Mouse (Mus musculus): ENCODE results near the gene Cox4i2.

Cox4i2 gene

DNA sequence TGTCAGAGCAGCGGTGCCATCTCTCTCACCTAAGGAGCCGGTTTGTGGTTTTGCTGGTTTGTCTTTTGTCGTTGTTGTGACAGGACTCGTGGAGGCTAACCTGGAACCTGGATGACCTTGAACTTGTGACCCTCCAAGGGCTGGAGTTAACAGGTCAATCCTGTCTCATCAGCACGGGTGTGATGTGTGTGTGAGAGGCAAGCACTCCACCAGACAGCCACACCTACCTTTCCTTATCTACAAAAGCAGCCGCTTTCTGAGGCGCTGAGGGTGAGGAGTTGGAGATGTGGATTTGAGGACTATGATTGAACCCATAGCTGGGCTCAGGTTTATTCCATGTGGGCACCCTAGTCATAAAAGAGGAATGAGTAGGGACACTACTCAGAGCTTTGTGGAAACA, 15.7 kb downstream of the Cox4i2 start:
- no peak for DNase-seq

DNA sequence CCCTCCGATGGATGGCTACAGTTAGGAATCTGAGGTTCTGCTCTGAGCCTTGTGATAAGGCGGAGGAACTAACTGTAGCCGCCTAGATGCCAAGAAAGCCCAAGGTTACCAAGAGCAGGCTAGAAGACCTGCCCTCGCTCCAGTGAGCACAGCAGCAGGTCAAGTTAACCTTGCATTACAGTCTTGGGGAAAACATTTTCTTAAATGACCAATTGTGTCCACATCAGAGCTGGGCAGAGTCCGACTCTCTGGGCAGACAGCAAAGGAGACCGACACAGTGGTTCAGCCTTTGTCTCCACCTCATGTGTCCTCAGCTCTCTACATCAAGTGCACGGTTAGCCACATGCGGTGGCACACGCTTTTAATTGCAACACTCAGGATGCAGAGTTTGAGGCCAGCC, 17.6 kb downstream of the Cox4i2 start:
- no peak for DNase-seq

DNA sequence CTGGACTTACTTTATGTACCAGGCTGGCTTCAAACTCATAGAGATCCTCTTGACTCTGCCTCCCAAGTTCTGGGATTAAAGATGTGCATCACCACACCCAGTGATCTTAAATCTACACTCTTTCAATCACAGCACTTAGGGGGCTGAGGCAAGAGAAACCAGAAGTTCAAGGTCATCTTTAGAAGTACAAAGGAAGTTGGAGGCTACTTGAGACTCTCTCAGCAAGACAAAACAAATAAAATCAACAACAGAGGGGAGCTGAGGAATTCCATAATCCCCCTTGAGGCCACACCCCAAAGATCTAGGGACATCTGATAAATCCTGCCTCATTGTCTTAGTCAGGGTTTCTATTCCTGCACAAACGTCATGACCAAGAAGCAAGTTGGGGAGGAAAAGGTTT, 18.3 kb downstream of the Cox4i2 start:
- no peak for DNase-seq

GRCm38 (mm10) chr2:152775357-152775756, 21.4 kb downstream of the Cox4i2 start:
- no peak for DNase-seq

- no peak for DNase-seq
These were observed 22.0 kb downstream of the Cox4i2 start for GRCm38 (mm10) chr2:152776019-152776418.

DNA sequence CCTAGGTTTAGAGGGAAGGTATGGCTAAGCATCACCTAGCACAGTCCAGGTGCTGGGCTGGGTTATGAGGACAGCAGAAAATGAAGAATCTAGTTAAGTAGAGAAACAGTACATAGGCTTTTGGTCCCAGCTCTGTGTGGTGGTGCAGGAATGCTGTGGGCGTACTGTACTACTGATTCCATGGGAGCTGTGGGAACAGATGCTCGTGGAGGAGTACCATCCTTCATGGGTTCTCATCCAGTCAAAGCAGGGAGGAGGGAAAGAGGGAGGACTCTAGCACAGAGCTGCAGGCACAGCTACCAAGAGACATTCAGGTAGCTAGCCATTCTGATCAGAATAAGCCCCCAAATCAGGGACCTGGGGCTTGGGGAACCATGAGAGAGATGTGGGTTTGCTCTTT, 22.5 kb downstream of the Cox4i2 start:
- DNase-seq: no peak

- no peak for DNase-seq
These were observed 23.1 kb downstream of the Cox4i2 start for GRCm38 (mm10) chr2:152777081-152777480.

DNA sequence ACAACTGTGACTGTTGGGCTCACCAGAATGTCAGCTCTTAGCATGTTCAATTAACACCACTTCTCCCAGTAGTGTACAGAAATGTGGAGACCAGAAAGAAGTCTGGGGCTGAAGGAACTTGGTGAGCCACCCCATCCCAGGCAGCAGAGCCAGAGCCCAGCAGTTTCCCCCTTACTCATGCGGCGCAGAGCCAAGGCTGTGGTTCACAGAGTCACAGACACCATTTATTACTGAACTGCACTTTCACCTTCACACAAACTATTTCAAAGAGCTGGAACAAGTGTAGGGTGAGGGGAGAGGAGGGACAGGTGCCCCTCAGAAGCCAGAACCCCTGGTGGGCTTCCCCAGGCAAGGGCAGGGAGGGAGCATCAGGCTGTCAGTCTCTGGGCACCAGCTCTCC, 26.5 kb downstream of the Cox4i2 start:
- DNase-seq: no peak

DNA sequence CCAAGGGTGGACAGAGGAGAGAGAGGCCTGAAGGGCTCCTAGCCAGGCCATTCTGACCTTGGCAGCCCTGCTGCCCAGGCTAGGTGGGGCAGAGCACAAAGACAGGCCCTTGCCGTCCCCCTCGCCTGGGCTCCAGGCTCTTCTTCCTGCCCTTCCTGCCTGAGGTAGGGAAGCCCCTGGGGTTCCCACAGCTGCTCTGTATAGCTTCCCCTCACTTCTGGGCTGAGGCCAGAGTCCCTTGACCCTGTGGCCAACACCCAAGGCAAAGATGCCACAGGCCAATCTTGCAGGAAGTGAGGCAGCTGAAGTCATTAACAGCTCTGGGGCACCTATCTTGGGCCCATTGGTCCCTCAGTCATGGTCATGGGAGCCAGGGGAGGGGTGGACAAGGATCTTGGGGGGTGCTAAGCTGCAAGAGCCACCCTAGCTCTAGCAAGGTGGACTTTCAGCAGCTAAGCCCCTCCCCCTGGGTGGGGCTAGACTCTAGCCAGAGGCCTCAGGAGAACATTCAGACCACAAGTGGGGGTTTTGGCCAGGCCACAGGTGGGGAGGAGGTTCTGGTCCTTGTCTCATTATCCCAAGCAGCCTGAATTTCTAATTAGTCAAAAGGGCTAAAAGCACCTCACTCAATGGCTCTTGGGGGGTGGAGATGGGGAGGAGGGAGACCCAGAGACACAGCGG, 27.2 kb downstream of the Cox4i2 start:
- no peak for DNase-seq

DNA sequence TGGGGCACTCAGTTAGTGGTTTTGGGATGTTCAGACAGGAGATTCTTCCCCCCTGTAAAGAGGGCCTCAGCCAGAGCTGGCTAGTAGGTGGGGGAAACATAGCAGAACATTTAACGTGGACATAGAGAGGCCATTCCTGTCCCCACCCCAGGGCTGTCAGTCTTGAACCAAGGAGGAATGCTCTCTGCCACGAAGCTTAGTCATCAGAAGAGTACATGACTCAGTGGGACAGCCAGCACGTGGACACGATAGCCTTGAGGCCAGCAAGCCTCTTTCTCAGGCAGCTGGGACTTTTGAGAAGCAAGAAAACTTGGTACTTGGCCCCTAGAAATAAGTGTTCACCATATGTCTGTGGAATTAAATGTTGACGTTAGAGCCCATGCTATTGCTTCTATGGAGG, 28.7 kb downstream of the Cox4i2 start:
- DNase-seq: no peak

DNA sequence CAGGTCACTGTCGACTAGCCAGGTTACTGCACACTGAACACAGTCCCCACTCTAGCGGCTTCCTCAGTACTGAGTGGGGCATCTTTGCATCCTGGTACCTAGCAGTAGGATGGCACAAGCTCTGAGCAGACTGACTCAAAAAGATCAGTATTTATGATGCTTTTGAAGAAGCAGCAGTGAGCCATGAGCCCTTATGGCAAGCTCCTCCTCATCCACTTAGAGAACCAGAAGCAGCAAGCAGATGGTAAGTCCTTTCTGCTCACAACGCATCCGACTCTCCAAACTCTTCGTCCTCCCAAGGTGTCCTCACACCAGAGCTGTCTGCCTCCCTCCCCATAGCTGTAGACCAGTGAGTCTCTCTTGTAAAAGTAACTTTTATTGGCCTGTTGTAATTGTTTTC, 29.3 kb downstream of the Cox4i2 start:
- no peak for DNase-seq

DNA sequence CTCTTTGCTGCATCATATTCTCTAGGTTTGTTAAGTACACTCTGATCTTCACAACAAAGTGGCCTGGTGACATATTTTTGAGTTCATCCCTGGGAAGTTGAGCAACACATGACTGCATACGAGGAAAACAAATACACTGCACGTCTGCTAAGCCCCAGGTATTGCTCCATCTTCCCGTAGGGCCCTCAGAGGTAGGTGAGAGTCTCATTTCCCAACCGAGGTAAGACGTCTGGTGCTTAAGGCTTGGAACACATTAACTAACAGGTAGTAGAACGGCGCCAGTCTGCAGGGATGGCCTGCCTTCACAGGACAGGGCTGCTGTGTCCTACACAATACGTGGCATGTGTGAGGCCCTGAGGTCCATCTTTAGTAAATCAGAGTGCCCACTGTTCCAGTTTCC, 30.7 kb downstream of the Cox4i2 start:
- no peak for DNase-seq

GRCm38 (mm10) chr2:152785446-152786350, 31.7 kb downstream of the Cox4i2 start:
- peak; percentile 80 to 84 for DNase-seq

DNA sequence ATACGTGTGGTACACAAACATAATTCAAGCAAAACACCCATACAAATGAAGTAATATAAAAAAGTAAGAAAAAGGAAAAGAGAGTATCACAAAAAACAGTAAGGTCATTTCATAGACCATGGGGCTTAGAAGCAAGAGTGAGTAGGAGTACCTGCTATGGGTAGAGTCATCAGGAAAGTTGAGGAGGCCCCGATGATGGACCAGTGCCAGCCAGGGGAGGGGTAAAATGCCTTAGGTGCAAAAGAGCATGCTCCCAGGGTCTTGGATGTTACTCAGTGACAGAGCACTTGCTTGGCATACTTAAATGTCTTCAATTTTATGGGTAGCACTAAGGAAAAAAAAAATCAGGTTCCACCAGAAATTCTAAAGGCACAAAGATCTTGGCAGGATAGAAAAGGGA, 33.2 kb downstream of the Cox4i2 start:
- DNase-seq: no peak

- no peak for DNase-seq
These were observed 33.6 kb downstream of the Cox4i2 start for GRCm38 (mm10) chr2:152787543-152787942.

GRCm38 (mm10) chr2:152788892-152789421, 35.0 kb downstream of the Cox4i2 start:
- DNase-seq: peak in 1 of 2 experiments; percentile 50

- no peak for DNase-seq
These were observed 35.6 kb downstream of the Cox4i2 start for GRCm38 (mm10) chr2:152789591-152789999.

DNA sequence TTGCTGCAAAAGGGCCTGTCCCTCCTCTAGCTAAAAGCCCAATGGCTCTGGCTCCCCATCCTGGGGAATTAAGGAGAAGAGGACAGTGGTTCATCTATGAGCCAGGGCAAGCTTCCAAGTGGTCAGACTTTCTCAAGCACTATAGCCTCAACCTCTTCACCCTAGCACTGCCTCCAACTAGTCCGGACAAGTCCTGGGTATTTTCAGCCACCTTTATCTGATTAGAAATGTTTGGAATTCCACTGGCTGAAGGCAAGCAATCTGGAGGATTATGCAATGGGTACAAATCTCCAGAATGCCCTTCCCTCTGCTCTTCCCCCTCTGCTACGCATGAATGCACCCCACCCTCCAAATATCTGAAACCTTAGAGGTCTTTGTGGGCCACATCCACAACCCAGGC, 38.5 kb downstream of the Cox4i2 start:
- no peak for DNase-seq

- DNase-seq: no peak
These were observed 39.4 kb downstream of the Cox4i2 start for GRCm38 (mm10) chr2:152793381-152793780.

- no peak for DNase-seq
These were observed 40.4 kb downstream of the Cox4i2 start for GRCm38 (mm10) chr2:152794281-152794827.

- DNase-seq: no peak
These were observed 43.6 kb downstream of the Cox4i2 start for GRCm38 (mm10) chr2:152797589-152797988.

DNA sequence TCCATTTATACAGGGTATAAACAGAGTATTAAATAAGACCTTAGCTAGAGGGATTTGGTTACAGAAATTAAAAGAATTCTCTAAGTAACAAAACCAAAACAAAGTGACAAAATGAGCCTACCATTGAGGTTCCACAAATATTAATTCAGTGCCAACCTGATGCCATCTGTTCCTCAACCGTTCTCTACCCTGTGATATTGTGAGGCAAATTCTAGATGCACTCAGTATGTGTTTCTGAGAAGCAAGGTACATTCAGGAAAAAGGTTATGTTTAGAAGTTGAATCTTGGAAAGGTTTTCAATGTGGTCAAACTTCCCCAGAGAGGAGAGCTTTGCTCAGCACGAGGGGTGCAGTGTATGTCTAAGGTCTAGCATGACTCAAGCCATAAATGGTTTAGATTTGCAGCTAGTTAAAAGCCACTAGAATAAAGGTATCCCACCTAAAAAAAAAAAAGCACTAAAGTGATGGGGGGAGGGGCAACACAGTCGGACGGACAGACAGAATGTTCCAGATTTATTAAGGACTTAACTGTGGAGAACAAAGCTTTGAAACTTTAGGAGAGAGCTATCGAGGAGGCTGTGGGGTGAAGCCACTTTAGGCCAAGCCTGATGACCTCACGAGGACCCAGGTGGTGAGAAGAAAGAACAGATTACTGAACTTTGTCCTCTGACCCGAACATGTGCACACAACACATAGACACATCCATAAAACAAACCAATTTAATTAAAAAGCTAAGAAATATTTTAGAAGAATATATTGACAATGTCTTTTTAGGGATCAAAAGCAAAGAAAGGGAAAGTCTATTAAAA, 46.2 kb downstream of the Cox4i2 start:
- DNase-seq: peak in 1 of 2 experiments; percentile 60

GRCm38 (mm10) chr2:152800762-152801113, 46.8 kb downstream of the Cox4i2 start:
- DNase-seq: no peak
